Mouse (Mus musculus) olfactory bulb, adult 2 months (tissue): ENCODE data around the gene Map4k2.

Source experiments
- CTCF ChIP-seq: fragments of 200-500 bp; IDR thresholded peaks from 2 replicates; pipeline ENCODE4 v1.5.1; 2012; ENCODE audit warnings: low read depth, mild to moderate bottlenecking, low read length, moderate library complexity; ENCODE audit not compliant: insufficient read depth
- POLR2A ChIP-seq: fragments of 200-500 bp; IDR thresholded peaks from 2 replicates; pipeline ENCODE4 v1.6.1; 2012; ENCODE audit warnings: mild to moderate bottlenecking, low read depth, low read length, moderate library complexity; ENCODE audit not compliant: insufficient read depth

DNA sequence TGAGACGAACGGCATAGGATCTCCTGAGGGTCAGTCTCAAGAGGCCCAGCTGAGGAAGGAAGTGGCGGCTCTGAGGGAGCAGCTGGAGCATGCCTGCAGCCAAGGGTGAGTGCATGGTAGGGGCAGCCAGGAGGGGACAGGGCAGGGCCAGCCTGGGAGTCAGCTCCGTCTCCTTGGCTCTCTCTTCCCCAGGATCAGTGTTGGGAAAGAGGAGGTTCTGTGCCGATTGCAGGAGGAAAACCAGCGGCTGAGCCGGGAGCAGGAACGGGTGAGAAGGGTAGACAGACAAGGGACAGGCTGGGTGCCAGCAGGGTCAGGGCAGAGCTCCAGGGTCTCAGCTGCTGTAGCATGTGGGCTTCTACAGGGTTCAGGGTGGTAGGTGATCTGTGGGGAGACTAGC is 26.4 kb upstream of the Map4k2 start:
- TF ChIP-seq CTCF (no peak), POLR2A (no peak)
